ENCODE assay signal across 12 mouse cellular contexts in genomic region chr8:5739503-5739902, GRCm38 (mm10).
DNase-seq lines count a peak whose midpoint lies in the region; ATAC-seq lines count a peak whose summit lies in the region.
"Had no signal": no experiment of that assay in that cellular context is flagged by ENCODE, and none has a peak within 500 bp of the region (broad histone marks: within the 10 kb centered on the region; RNA-seq: fewer than 3 reads in every experiment).

No protein-coding gene starts in this region.

- no peak overlapping the region for H3K4me2 ChIP-seq in hindbrain, embryonic 11.5 days (replicated peaks; ENCODE audit: low read depth, low read length)
- H3K4me2 ChIP-seq in hindbrain, embryonic 16.5 days (ENCODE audit: low read length) = no peak overlapping the region
- H3K4me2 ChIP-seq in midbrain, embryonic 14.5 days (ENCODE audit: low read length) = no peak overlapping the region
- no peak overlapping the region for H3K4me2 ChIP-seq in midbrain, embryonic 15.5 days
- H3K4me2 ChIP-seq in stomach, embryonic 14.5 days (replicated peaks; ENCODE audit: low read depth, low read length) = no peak overlapping the region
- H3K4me2 ChIP-seq: heart, embryonic 13.5 days; liver, embryonic 13.5 days had no signal

- H3K27ac ChIP-seq in hindbrain, embryonic 11.5 days (ENCODE audit: low read depth, low read length) = no peak overlapping the region
- H3K27ac ChIP-seq in hindbrain, embryonic 16.5 days (ENCODE audit: low read depth, low read length) = no peak overlapping the region
- no peak overlapping the region for H3K27ac ChIP-seq in midbrain, embryonic 14.5 days (replicated peaks; ENCODE audit: low read depth, low read length)
- no peak overlapping the region for H3K27ac ChIP-seq in midbrain, embryonic 15.5 days
- no peak overlapping the region for H3K27ac ChIP-seq in stomach, embryonic 14.5 days (ENCODE audit: low read length)
- no peak overlapping the region for H3K27ac ChIP-seq in midbrain, embryonic 10.5 days (replicated peaks)
- H3K27ac ChIP-seq: forebrain, embryonic 10.5 days; heart, embryonic 13.5 days; liver, embryonic 13.5 days had no signal

- WGBS in hindbrain, embryonic 11.5 days = 75% methylated on average over 2 of the region's 2 CpGs
- WGBS in hindbrain, embryonic 16.5 days = 80% methylated on average over 2 of the region's 2 CpGs
- WGBS in midbrain, embryonic 14.5 days = 83% methylated on average over 2 of the region's 2 CpGs
- 81% methylated on average over 2 of the region's 2 CpGs for WGBS in midbrain, embryonic 15.5 days
- 64% methylated on average over 2 of the region's 2 CpGs for WGBS in stomach, embryonic 14.5 days
- 70% methylated on average over 2 of the region's 2 CpGs for WGBS in midbrain, embryonic 10.5 days

- H3K4me1 ChIP-seq in hindbrain, embryonic 11.5 days (replicated peaks; ENCODE audit: control insufficient read depth, insufficient read depth, low read length) = no peaks in the 10 kb centered on the region
- H3K4me1 ChIP-seq in hindbrain, embryonic 16.5 days (ENCODE audit: control insufficient read depth, insufficient read depth, low read depth, low read length) = no peaks in the 10 kb centered on the region
- H3K4me1 ChIP-seq in midbrain, embryonic 14.5 days (ENCODE audit: control insufficient read depth, insufficient read depth, low read length) = no peaks in the 10 kb centered on the region
- no peaks in the 10 kb centered on the region for H3K4me1 ChIP-seq in midbrain, embryonic 15.5 days
- H3K4me1 ChIP-seq in stomach, embryonic 14.5 days (ENCODE audit: control insufficient read depth, insufficient read depth, low read length) = no peaks in the 10 kb centered on the region
- H3K4me1 ChIP-seq in midbrain, embryonic 10.5 days = no peaks in the 10 kb centered on the region
- H3K4me1 ChIP-seq: forebrain, embryonic 10.5 days; heart, embryonic 13.5 days; liver, embryonic 13.5 days had no signal

- H3K4me3 ChIP-seq in hindbrain, embryonic 11.5 days (ENCODE audit: low read depth, low read length) = no peak overlapping the region
- no peak overlapping the region for H3K4me3 ChIP-seq in hindbrain, embryonic 16.5 days (ENCODE audit: low read length)
- no peak overlapping the region for H3K4me3 ChIP-seq in midbrain, embryonic 14.5 days (replicated peaks; ENCODE audit: low read depth, low read length)
- no peak overlapping the region for H3K4me3 ChIP-seq in midbrain, embryonic 15.5 days
- no peak overlapping the region for H3K4me3 ChIP-seq in stomach, embryonic 14.5 days (ENCODE audit: low read depth, low read length)
- no peak overlapping the region for H3K4me3 ChIP-seq in midbrain, embryonic 10.5 days
- H3K4me3 ChIP-seq: forebrain, embryonic 10.5 days; heart, embryonic 13.5 days; liver, embryonic 13.5 days had no signal

- H3K9ac ChIP-seq in hindbrain, embryonic 11.5 days (ENCODE audit: low read depth, low read length) = no peak overlapping the region
- H3K9ac ChIP-seq in hindbrain, embryonic 16.5 days (ENCODE audit: low read depth, low read length) = no peak overlapping the region
- H3K9ac ChIP-seq in midbrain, embryonic 14.5 days (replicated peaks; ENCODE audit: low read length) = no peak overlapping the region
- no peak overlapping the region for H3K9ac ChIP-seq in midbrain, embryonic 15.5 days
- no peak overlapping the region for H3K9ac ChIP-seq in stomach, embryonic 14.5 days (replicated peaks; ENCODE audit: low read depth, low read length)
- H3K9ac ChIP-seq: heart, embryonic 13.5 days; liver, embryonic 13.5 days had no signal

- H3K27me3 ChIP-seq in hindbrain, embryonic 11.5 days (ENCODE audit: control insufficient read depth, insufficient read depth, low read length) = no peaks in the 10 kb centered on the region
- no peaks in the 10 kb centered on the region for H3K27me3 ChIP-seq in hindbrain, embryonic 16.5 days (replicated peaks; ENCODE audit: control insufficient read depth, insufficient read depth, low read length)
- no peaks in the 10 kb centered on the region for H3K27me3 ChIP-seq in midbrain, embryonic 14.5 days (ENCODE audit: control insufficient read depth, insufficient read depth, low read length)
- no peaks in the 10 kb centered on the region for H3K27me3 ChIP-seq in midbrain, embryonic 15.5 days (replicated peaks)
- no peaks in the 10 kb centered on the region for H3K27me3 ChIP-seq in stomach, embryonic 14.5 days (ENCODE audit: control insufficient read depth, insufficient read depth, low read length)
- no peaks in the 10 kb centered on the region for H3K27me3 ChIP-seq in midbrain, embryonic 10.5 days (ENCODE audit: low read depth, poor library complexity, severe bottlenecking)
- H3K27me3 ChIP-seq: heart, embryonic 13.5 days; liver, embryonic 13.5 days had no signal

- no peaks in the 10 kb centered on the region for H3K36me3 ChIP-seq in hindbrain, embryonic 11.5 days (ENCODE audit: control insufficient read depth, insufficient read depth, low read length)
- no peaks in the 10 kb centered on the region for H3K36me3 ChIP-seq in hindbrain, embryonic 16.5 days (ENCODE audit: control insufficient read depth, insufficient read depth, low read length)
- H3K36me3 ChIP-seq in midbrain, embryonic 14.5 days (ENCODE audit: control insufficient read depth, insufficient read depth, low read length) = no peaks in the 10 kb centered on the region
- H3K36me3 ChIP-seq in midbrain, embryonic 15.5 days (replicated peaks) = no peaks in the 10 kb centered on the region
- H3K36me3 ChIP-seq in stomach, embryonic 14.5 days (ENCODE audit: control insufficient read depth, insufficient read depth, low read length) = no peaks in the 10 kb centered on the region
- no peaks in the 10 kb centered on the region for H3K36me3 ChIP-seq in midbrain, embryonic 10.5 days
- H3K36me3 ChIP-seq: forebrain, embryonic 10.5 days; heart, embryonic 13.5 days; liver, embryonic 13.5 days had no signal

- DNase-seq in hindbrain, embryonic 11.5 days (ENCODE audit: low spot score) = no peak
- DNase-seq in midbrain, embryonic 14.5 days = no peak
- DNase-seq in brain, adult 2 months (ENCODE audit: low read depth, low spot score) = peak; percentile 2
- DNase-seq in spleen, postnatal 4 days (ENCODE audit: low spot score in 2 of 2) = no peak
- DNase-seq in midbrain, embryonic 10.5 days (ENCODE audit: low spot score) = no peak
- DNase-seq: liver, embryonic 13.5 days; right cerebral cortex, adult 18-20 months had no signal

- ATAC-seq in hindbrain, embryonic 11.5 days (ENCODE audit: low FRiP score) = peak; percentile 40
- no peak for ATAC-seq in hindbrain, embryonic 16.5 days
- ATAC-seq in midbrain, embryonic 14.5 days (ENCODE audit: low FRiP score, low TSS enrichment) = peak; percentile 11; the same call in 1 of the 2 replicates
- ATAC-seq in midbrain, embryonic 15.5 days (replicated peaks) = no peak
- peak; percentile 61; the same call in 1 of the 2 replicates for ATAC-seq in stomach, embryonic 14.5 days (ENCODE audit: insufficient number of reproducible peaks, insufficient read depth, low FRiP score, low read depth)

- H3K9me3 ChIP-seq in hindbrain, embryonic 11.5 days (ENCODE audit: control insufficient read depth, low read length) = no peaks in the 10 kb centered on the region
- no peaks in the 10 kb centered on the region for H3K9me3 ChIP-seq in hindbrain, embryonic 16.5 days (ENCODE audit: control insufficient read depth, low read length)
- H3K9me3 ChIP-seq in midbrain, embryonic 14.5 days (ENCODE audit: control insufficient read depth, low read length) = no peaks in the 10 kb centered on the region
- no peaks in the 10 kb centered on the region for H3K9me3 ChIP-seq in midbrain, embryonic 15.5 days
- H3K9me3 ChIP-seq in stomach, embryonic 14.5 days (ENCODE audit: control insufficient read depth, low read depth, low read length) = no peaks in the 10 kb centered on the region
- no peaks in the 10 kb centered on the region for H3K9me3 ChIP-seq in midbrain, embryonic 10.5 days (replicated peaks)
- H3K9me3 ChIP-seq: forebrain, embryonic 10.5 days; heart, embryonic 13.5 days; liver, embryonic 13.5 days had no signal

Comparison
In these comparisons a context has a peak if more than half of its experiments do, and no peak if none do; other contexts are left out.
1. ATAC-seq: peak in hindbrain, embryonic 11.5 days (single experiment), midbrain, embryonic 14.5 days (single experiment) and stomach, embryonic 14.5 days (single experiment); none in hindbrain, embryonic 16.5 days (single experiment) and midbrain, embryonic 15.5 days (single experiment).